Mouse (Mus musculus): Measurements from ENCODE around the gene Rsph1.

Rsph1 gene

DNA sequence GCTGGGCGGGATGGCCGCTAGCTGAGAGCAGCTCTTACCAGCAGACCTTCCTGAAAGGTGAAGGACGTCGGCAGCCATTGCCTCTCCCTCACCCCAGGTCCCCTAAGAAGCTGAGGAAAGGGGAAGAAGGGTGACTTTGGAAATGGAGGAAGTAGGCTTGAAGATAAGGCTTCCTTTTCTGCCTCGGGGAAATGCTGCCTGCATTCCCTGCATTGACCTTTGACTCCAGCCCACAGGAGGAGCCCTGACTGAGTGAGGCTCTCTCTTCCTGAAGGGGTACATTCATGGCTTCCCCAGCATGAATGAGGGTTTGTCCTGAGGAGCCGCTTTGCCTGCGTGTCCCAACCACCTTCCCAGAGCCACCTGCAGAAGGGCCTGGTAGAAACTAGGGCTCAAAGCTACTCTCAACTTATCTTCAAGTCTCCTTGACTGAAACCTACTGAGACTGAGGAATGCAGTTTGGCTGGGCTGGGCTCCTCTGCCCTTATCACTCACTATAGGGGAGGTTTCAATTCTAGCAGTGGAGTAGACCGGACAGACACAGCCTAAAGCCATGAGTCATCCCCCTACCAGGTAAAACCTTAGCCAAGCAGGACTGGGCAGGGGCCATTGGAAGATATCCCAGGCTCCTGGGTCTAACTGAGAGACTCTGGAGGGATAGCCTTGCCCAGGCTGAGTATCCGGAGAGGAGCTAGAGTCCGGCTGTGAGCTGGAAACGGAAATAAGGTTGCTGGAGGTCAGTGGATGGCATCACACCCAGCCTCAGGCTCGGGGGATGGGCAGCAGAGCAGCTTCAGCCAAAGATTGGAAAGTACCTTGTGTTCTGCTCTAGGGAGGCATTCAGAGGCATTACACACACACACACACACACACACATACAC is 28.0 kb upstream of the Rsph1 start:
- DNase-seq (ENCODE audit: extremely low read depth, insufficient read length, low spot score) = no peak

DNA sequence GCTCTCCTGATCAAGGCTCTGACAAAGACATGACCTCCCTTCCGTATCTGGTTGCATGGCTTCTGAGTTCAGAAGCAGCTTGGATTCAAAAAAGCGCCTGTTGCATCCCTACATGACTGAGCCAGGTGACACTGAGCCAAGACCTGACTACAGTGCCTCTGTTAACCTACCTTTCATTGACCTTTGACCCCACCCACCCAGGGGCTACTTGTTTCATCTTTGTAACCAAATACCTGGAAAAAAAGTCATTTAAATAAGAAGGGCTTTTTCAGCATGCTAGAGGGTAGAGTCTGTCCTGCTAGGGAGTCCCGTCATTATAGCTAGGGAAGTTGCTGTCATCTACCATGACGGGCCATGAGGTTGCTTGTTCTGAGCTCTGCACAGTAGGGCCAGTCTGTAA is 26.2 kb upstream of the Rsph1 start:
- no peak for DNase-seq (ENCODE audit: extremely low read depth, insufficient read length, low spot score)

DNA sequence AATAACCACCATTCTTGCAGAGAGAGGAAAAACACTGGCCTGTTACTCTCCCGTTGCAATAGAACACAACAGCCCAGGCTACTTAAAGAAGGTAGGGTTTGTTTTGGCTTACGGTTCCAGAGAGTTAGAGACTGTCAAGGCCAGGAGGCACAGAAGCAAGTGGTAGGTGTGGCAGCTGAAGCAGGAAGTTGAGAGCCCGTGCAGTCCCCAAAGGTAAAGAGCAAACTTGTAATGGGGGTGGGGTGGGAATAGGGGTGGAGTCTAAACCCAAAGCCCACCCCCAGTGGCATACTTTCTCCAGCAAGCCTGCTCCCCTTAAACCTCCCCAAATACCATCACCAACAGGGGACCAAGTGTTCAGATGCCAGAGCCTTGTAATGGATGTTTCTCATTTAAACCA is 23.6 kb upstream of the Rsph1 start:
- DNase-seq (ENCODE audit: extremely low read depth, insufficient read length, low spot score) = no peak

DNA sequence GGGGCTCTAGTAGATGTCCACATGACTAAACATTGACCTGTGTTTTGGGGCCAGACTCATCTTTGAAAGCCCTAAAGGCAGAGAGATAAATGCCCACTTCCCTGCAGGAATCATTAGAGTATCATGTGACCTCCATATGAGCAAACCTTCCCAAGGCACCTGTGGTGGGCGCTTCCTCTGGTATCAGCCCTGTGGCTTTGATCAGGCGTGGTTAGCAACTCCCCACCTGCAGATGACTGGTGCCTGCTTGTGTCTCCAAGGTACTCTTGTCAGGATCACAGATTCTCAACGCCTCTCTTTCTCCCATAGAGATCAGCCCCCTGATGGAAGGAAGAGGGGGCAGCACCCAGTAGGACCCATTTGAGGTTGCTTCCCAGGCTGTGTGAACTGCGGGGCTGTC is 22.8 kb upstream of the Rsph1 start:
- no peak for DNase-seq (ENCODE audit: extremely low read depth, insufficient read length, low spot score)

DNA sequence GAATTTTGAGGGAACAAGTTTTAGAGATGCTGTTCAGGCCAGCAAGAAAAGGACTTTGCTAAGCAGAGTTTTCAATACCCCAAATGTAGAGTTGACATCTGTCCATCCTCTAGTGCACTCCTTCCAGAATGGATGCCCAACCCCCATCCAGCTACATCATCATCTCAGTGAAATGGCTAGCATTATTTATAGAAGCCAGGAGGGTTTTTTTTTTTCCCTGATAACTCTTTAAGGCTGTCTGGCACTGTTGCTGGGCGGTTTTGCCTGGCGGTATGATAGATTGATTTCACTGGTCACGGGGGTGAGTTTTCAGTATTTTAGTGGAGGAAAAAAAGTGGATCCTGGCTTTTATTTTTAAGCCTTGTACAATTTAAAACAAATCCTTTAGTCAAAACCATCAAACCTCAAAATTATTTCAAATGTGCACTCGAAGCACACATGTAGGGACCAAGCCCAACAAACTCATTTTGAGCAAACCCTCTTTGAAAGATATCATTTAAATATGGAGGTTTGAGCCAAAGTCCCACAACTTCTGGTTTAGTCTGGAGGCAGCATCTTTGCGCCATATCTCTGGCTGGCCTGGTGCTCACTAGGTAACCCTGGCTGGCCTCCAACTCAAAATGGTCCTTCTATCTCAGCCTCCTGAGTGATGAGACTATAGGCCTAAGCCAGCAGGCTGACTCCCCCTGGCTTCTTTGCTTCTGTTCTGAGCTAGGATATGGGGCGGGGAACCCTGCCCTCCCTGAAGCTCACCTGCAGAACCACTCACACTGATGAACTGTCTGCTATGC is 21.4 kb upstream of the Rsph1 start:
- no peak for DNase-seq (ENCODE audit: extremely low read depth, insufficient read length, low spot score)

DNA sequence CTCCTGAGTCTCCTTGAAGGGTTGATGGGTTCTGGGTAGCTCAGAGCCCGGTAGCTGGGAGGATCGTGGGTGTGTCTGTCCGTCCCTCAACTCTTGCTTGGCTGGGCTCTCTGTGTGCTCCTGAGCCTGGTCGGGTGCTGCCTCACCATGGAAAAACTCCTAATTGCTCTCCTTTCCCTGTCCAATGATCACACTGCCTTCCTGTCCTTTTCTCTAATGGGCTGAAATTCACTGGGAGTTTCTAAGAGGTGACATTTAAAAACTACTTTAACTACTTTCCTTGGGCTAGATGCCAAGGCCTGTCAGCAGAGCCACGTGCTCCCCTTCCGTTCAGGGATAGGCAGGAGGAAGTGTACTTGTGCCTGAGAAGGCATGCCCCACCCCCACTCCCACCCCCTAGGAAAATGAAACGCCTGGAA is 20.3 kb upstream of the Rsph1 start:
- no peak for DNase-seq (ENCODE audit: extremely low read depth, insufficient read length, low spot score)

DNA sequence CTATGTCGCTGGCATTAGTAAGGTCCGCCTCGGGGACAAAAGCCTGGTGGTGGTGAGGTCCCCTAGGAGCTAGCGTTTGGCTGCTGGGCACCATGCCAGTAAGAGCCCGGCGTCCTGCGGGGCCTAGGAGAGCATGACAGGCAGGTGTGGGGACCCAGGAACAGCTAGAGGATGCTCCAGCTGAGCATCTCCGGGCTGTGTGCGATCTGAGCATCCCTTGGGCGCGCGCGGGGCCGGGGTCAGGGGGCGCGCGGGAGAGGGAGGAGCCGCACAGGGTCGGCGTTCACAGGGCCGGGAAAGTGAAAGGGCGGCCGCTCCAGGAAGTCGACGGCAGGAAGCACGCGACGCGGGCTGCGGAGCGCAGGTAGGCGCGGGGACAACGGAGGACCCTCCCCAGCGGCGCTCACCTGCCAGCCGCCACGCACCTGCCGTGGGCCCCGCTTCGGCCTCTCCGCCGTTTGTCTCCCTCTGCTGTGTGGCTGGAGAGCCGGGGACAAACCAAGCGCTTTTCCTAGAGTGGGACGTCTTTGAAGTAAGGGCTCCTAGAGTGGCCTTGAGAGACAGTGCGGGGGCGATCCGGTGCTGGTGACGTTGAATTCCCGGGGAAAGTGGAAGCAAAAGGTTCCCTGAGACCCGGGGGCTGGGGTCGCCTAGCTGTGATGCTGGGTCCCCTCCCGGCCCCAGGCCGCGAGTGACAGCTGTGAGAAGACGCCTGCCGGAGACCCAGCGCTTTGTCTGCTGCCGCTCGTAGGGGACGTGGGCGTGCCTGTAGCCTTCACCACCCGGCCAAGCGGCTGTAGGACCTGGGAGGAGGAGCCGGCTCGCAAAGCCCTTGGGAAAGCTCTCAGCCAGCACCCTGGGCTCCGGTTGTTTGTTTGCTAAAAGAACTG is 19.0 kb upstream of the Rsph1 start:
- DNase-seq (ENCODE audit: extremely low read depth, insufficient read length, low spot score) = no peak

DNA sequence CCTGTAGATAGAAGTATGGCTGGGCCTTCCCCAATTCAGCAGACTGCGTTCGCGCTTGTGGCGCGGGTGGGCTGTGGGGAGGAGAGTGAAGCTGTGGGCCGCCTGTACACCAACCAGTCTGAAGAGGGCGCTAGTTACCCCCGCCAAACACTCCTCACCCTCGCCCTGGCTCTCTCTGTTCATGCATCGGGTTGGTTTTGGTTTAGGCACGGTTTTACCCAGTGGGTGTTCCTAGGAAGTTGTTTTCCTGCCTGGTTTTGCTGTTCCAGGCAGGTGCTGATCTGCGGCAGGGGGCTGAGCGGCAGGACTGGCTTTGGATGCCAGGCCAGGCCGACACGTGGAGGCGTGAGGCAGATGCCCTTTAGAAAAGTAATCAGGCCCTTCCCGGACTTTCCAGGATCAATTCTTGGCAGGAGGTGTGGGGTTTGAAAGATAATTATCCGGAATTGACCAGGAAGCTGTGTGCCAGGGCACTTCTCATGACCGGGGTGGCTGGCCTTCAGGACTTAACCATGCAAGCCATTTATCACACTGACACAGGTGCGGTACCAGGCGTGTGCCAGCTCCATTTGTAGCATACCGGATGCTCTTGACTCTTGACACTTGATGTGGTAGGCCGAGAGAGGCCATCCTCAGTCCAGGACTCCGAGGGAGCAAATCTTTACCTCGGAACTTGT is 18.2 kb upstream of the Rsph1 start:
- DNase-seq (ENCODE audit: extremely low read depth, insufficient read length, low spot score) = no peak

DNA sequence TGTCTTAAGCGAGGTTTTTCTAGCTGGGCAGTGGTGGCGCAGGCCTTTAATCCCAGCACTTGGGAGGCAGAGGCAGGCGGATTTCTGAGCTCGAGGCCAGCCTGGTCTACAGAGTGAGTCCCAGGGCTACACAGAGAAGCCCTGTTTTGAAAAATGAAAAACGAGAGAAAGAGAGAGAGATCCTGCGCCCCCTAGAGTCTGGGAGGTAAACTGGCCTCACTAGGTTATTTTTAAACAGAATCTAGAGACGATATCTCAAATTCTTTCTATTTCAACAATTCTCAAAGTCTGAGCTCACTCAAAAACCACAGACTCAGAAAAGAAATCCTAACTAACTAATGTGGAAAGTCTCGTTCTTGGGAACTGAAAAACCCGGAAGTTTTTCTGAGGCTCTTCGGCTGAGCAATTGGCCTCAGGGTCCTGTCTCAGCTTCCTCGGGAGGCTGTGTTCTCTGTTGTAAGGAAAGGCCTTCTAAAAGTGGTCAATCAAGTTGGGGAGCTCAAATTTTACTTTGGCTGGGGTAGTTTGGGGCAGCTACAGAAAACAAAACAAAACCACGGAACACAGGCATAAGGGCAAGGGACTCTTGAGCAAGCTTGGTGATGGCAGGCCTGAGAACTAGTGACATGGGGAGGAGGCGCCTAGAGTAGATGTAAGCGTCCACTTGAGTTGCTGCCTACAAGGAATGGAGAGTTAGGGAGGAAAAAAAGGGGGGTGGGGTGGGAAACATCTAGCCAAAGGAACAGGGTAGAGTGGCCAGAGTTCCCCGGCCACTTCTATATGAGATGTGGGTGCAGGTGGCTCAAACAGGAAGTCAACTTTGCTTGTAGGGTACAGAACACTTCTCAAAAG is 17.4 kb upstream of the Rsph1 start:
- DNase-seq (ENCODE audit: extremely low read depth, insufficient read length, low spot score) = no peak

DNA sequence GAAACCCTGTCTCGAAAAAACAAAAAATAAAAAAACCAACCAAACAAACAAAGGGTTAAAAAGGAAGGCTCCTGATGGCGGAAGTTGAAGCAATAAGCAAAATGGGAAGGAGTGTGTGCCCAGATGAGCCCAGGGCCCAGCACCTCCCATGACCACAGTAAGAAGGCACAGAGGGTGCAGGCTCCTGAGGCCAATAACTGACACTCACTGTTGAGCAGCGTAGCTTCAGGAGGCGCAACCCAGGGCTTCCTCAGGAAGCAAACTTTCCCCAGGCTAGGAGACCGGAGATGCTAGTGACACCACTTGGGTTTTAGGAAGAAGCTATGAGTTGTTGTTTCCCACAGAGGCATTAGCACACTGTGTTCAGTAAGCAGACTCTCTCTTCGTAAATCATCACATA is 13.7 kb upstream of the Rsph1 start:
- no peak for DNase-seq (ENCODE audit: extremely low read depth, insufficient read length, low spot score)

DNA sequence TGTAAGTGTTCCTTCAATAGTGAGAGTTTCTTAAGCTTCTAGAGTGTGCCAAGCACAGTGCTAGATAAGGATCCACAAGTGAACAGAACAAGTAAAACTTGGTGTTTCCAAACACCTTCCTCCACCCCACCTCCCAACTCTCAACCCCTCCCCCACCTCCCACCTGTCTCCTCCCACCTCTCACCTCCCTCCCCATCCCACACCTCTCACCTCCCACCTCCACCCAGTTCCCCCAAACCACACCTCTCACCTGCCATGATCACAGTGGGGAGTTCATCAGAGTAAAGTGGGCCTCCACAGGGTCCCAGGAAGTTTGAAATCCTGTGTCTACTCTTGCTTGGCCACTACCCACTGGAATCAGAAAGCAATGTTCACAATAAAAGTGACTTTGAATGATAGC is 13.1 kb upstream of the Rsph1 start:
- DNase-seq (ENCODE audit: extremely low read depth, insufficient read length, low spot score) = no peak

DNA sequence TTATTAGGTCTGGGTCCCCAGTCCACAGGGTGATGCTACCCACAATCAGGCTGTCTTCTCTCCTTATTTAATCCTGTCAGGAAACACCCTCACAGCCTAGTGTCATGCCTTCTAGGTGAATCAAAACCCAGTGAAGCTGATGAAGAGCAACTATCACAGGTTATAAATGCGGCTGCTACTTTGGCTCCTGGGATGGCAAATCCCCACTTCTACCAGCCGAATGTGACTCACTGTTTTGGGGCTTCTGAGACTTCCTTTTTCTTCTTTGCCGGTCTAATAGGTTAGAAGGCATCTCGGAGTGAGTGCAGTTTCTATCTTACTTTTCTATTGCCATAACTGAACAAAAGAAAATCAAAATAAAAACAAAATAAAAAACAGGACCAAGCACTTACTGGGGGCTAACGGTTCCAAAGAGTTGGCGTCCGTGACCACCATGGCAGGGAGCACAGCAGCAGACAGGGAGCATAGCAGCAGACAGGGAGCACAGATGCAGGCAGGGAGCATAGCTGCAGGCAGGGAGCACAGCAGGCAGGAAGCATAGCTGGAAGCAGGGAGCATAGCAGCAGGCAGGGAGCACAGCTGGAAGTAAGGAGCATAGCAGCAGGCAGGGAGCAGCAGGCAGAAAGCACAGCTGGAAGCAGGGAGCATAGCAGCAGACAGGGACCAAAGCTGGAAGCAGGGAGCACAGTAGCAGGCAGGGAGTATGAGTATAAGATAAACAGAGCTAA is 12.0 kb upstream of the Rsph1 start:
- no peak for DNase-seq (ENCODE audit: extremely low read depth, insufficient read length, low spot score)

DNA sequence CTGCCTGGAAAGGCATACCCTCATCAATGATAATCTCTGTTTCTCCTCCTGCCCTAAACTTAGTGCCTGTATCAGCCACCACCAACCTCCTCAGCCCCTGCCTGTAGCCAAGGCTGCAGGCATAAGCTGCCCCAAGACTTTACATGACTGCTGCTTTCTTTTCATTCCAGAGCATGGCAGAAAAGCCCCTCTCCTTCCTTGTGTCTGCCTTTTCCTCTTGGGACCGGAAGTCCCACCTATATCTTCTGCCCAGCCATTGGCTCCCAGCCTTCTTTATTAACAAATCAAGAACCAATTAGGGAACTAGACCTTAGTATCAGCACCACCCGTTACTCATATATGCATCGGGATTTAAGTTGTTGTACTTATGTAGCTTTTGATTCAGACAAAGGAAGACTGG is 10.0 kb upstream of the Rsph1 start:
- no peak for DNase-seq (ENCODE audit: extremely low read depth, insufficient read length, low spot score)

DNA sequence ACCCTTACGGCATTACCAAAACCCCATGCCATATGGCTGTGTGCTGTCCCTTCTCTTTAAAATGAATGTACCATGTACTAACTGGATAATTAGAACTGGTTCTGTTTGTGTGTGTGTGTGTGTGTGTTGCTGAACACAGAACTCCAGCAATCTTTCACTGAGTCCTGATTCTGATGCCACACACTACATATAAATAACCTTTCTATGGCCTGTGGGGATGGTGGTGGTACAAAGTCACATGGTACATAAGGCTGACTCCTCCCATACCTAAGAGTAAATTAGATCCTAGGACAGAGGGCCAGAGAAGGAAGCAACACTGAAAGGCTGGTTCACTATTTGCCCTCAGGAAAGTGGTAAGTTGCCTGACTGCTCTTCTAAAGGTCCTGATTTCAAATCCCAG is 9.3 kb upstream of the Rsph1 start, which contains the start of gene Slc37a1:
TSS of gene Slc37a1 (plus strand) at position 301 of the 400 bp plus-strand sequence.
- DNase-seq (ENCODE audit: extremely low read depth, insufficient read length, low spot score) = no peak

DNA sequence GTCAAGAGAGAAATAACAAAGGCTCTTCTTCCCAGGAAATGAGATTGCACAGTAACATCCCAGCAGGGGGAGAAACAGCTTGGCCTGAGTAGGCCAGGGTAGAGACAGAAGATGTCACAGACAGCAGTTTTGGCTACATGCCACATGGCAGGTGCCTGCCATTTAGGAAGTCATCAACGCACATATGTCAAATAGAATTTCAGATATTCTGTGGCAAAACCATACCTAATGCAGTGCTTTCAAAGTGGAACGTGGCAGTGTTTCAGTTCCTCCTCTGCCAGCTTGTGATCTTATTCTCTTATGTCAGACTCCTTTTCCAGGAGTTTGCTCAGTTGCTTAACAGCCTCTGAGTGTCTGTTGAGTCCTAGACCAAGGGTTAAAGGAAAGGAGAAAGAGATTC is 8.7 kb upstream of the Rsph1 start:
- DNase-seq (ENCODE audit: extremely low read depth, insufficient read length, low spot score) = no peak

DNA sequence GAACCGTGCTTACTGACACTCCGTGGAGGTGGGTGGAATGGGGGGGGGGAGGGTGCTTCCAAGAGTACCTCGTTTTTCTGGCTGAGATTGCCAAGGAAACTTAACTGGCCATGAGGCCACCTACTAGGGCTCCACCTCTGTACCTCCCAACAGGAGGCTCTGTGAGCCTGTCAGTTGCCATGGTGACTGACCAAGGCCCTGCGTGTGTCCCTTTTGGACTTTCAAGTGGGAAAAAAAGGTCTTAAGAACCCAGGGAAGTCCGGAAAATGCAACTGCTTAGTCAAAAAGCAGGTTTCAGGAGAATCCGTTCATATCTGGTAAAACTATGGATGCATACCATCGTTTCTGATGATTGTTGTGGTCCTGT is 5.5 kb upstream of the Rsph1 start:
- DNase-seq (ENCODE audit: extremely low read depth, insufficient read length, low spot score) = no peak

DNA sequence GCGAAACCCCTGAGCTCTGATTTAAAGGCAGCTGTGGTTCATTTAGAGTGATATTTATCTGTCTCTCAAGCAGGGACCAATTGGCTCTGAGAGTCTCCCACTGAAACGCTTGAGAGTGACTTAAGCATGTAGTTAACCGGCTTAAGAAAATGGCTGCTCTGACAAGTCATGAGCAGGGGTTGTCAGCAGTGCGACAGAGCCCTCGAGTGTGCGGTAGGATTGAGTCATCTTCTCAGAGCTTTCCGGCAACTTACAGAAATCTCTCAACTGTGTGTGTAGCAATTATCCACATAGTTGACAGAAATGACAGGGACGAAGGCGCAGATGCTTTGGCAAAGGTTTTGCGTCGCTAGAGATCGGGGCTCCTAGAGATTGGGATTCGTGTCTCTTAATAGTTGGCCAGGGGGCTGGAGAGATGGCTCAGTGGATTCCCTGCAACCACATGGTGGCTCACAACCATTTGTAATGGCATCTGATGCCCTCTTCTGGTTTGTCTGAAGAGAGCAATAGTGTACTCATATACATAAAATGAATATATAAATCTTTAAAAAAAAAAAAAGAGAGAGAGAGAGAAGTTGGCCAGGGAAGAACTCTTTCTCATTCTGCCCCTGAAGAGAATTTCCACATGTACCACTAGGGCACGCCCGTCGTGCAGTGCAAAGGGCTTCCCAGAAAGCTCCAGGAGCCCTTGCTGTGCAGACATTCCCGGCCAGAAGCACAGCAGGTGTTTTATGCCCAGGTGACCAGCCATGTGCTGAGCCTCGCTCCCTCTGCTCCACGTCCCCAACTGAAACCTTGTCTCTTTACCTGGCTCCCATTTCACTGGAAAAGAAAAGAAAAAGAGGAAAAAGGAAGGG is 4.9 kb upstream of the Rsph1 start:
- no peak for DNase-seq (ENCODE audit: extremely low read depth, insufficient read length, low spot score)

DNA sequence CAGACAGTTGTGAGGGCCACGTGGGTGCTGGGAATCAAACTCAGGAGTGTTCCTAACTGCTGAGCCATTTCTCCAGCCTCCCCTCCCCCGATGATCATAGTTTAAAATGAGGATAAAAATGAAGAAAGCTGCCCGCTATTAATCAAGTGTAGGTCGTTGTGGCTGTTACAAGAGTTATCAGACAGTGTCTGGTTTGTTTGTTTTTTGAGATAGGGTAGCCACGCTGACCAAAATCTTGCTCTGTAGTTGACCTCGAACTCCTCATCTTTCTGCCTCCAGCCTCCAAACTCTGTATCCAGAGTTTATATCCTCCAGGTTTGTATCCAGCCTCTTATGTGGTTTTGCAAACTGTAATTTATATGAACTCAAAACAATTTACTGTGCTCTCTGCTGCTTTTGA is 3.1 kb upstream of the Rsph1 start:
- DNase-seq (ENCODE audit: extremely low read depth, insufficient read length, low spot score) = no peak
